Mouse (Mus musculus) hindbrain, embryonic 12.5 days (tissue): ENCODE results near the gene Slc39a2. TPM values are rescaled to one million over a fixed set of nuclear protein-coding genes. Genes with fewer than 3 reads are reported as not detected.

Source experiments
- ATAC-seq: fragments of 200-750 bp; cut with Nextera tagmentation; 2 replicates; pipeline ENCODE4 v1.8.0; 2017; ENCODE audit warnings: moderate TSS enrichment; ENCODE audit not compliant: low FRiP score
- H3K27ac ChIP-seq: fragments of 300-500 bp; sonication (generic); 2 replicates; pipeline ENCODE4 v1.5.1; 2016; ENCODE audit warnings: mild to moderate bottlenecking
- H3K27me3 ChIP-seq: fragments of 300-500 bp; sonication (generic); 2 replicates; pipeline ENCODE4 v1.6.1; 2016; ENCODE audit warnings: mild to moderate bottlenecking
- H3K36me3 ChIP-seq: fragments of 300-500 bp; sonication (generic); 2 replicates; pipeline ENCODE4 v1.6.1; 2016; ENCODE audit warnings: mild to moderate bottlenecking
- H3K4me1 ChIP-seq: fragments of 300-500 bp; sonication (generic); 2 replicates; pipeline ENCODE4 v1.6.1; 2016
- H3K4me2 ChIP-seq: fragments of 300-500 bp; sonication (generic); replicated peaks from 2 replicates; pipeline ENCODE4 v1.6.1; 2016; ENCODE audit warnings: mild to moderate bottlenecking
- H3K4me3 ChIP-seq: fragments of 300-500 bp; sonication (generic); 2 replicates; pipeline ENCODE4 v1.5.1; 2016; ENCODE audit warnings: mild to moderate bottlenecking
- H3K9ac ChIP-seq: fragments of 300-500 bp; sonication (generic); 2 replicates; pipeline ENCODE4 v1.6.1; 2016; ENCODE audit warnings: mild to moderate bottlenecking, moderate library complexity
- H3K9me3 ChIP-seq: fragments of 300-500 bp; sonication (generic); replicated peaks from 2 replicates; pipeline ENCODE4 v1.6.1; 2016; ENCODE audit warnings: mild to moderate bottlenecking
- WGBS: fragments of 180-500 bp; shearing (Covaris S2); methylation state at CpG from one replicate; pipeline ENCODE4 v1.1.7; 2016; 5-methylcytosine and 5-hydroxymethylcytosine counted together
- polyA plus RNA-seq: library from polyadenylated mRNA; unstranded; fragments of >200 nt; fragmentation: Nextera tagmentation; extraction: Ambion mirVana; gene quantifications from 2 replicates; pipeline ENCODE4 v1.2.1, GENCODE M21; 2016

Slc39a2 gene
- polyA plus RNA-seq, 1 experiment from 2014 or later: 1.4 TPM

DNA sequence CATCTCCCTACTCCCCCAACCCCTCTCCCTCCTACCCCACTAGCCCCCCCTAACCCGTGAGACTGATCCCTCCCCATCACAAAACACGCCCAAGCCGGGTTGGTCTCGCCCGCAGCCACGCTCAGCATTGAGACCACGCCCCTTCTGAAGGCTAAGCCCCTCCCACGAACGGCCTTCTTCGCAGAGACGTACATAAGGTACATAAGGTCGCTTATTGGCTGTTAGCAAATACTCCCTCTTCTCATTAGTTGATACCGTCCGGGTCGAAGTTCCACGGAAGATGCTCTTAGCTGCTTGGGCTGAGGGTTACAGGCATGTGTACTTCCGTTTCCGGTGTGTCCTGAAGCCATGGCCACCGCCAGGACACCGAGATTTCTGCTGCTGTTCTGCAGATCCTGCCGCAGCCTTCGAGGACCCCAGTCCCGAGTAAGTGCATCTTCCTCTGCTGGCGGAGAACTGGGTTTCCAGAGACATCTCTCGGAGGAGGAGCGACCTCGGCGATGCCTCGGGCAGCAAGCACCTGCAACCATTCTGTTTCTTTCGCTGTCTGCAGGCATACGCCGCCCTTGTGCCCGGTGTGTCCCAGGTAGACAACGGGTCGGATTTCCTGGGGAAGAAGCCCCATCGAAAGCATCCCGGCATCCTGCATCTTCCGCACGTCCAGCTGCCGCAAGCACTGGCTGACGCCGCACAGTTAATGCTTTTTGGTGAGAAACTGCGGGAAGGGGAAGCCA is 7.9 kb upstream of the Slc39a2 start, which contains the start of gene Mettl17:
TSS of gene Mettl17 (plus strand) at position 245 of the 734 bp plus-strand sequence.
- Histone ChIP-seq H3K4me3 (peak within 1 kb of the TSS; percentile 61), H3K27me3 (no peaks in the 10 kb centered on the region), H3K9me3 (no peaks in the 10 kb centered on the region), H3K27ac (peak within 1 kb of the TSS; percentile 85), H3K4me1 (peaks cover 15% of the 10 kb centered on the region), H3K4me2 (peak within 1 kb of the TSS; percentile 82), H3K9ac (peak within 1 kb of the TSS; percentile 74), H3K36me3 (peaks cover 33% of the 10 kb centered on the region)
- whole genome bisulfite sequencing: under 1% methylated on average over 43 of the region's 43 CpGs
- peak; percentile 99 for ATAC-seq

DNA sequence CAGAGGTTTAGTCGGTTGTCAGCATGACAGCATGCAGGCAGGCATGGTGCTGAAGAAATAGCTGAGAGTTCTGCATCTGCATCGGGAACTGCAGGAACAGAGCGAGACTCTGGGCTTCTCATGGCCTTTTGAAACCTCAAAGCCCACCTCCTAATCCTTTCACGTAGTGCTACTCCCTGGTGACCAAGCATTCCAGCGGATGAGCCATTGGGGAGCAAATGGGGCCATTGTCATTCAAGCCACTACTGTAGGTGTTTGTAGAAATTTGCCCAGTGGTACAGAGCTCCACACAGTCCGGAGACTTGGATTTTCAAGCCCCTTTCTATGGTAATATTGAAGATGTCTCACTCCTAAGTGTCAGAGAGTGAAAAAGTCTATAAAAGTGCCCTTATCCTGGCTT is 6.6 kb upstream of the Slc39a2 start:
- no peak for ATAC-seq
- no peaks in the 10 kb centered on the region for H3K9me3 ChIP-seq
- WGBS: 60% methylated on average over 6 of the region's 6 CpGs
- H3K4me1 ChIP-seq: peaks cover 15% of the 10 kb centered on the region
- no peaks in the 10 kb centered on the region for H3K27me3 ChIP-seq
- peak overlapping the region; percentile 61 for H3K4me3 ChIP-seq
- H3K9ac ChIP-seq: no peak overlapping the region
- H3K27ac ChIP-seq: no peak overlapping the region
- peaks cover 46% of the 10 kb centered on the region for H3K36me3 ChIP-seq
- peak overlapping the region; percentile 82 for H3K4me2 ChIP-seq

DNA sequence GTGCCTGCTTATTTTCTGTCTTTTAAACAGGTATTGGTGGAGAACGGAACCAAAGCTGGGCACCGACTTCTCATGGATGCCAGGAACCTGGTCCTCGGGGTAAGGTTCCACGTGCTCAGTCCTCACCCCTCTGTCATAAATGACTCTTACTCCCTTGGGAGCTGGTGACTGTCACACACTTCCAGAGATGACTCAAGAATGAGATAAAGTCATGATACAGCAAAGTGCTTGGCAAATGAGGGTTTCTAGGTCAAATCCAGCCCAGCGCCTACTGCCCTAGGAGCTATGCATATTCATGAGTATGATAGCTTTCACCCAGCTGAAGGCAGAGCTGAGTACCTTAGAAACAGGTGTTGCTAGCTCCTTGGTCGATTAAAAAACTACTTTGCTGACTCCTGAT is 2.9 kb upstream of the Slc39a2 start:
- Histone ChIP-seq H3K4me3 (no peak overlapping the region), H3K4me1 (peaks cover 15% of the 10 kb centered on the region), H3K4me2 (no peak overlapping the region), H3K27ac (no peak overlapping the region), H3K9ac (no peak overlapping the region), H3K9me3 (no peaks in the 10 kb centered on the region), H3K27me3 (no peaks in the 10 kb centered on the region), H3K36me3 (peaks cover 68% of the 10 kb centered on the region)
- 91% methylated on average over 6 of the region's 6 CpGs for WGBS
- no peak for ATAC-seq

DNA sequence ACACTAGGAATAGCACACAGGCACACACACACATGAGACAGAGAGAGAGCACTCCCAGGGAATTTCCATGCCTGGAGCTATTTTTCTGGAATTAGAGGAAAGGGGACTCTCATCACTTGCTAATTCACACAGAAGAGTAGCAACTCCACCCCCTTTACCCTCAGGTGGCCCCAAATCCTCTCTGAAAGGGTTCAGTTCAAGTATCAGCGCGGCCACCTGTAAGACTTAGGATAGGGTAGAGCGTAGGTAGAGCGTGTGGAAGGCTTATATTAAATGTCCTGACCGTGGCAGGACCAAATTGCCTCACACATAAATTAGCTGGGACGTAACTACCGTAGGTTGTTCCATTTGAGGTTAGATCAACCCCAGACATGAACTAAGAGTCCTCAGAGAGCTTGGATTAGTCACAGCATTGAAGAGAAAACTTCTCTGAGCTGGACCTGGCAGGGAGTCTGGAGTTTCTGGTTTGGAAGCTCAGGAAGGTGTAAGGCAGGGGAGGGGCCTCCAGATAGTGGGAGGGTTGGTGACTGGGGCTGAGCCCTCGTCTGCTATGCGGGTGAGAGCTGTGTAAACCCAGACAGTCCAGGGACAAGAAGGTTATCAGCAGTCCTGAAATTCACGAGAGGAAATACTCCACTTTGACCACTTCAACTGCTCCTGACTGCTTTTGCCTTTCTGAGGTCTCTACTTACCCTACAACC is 555 bp downstream of the Slc39a2 start:
- no peak overlapping the region for H3K27ac ChIP-seq
- H3K4me2 ChIP-seq: no peak overlapping the region
- H3K4me3 ChIP-seq: no peak overlapping the region
- H3K27me3 ChIP-seq: no peaks in the 10 kb centered on the region
- no peaks in the 10 kb centered on the region for H3K9me3 ChIP-seq
- H3K4me1 ChIP-seq: no peaks in the 10 kb centered on the region
- 0 out of 2 replicates have a peak, but pooled peaks have one; percentile 29 for ATAC-seq
- WGBS: 35% methylated on average over 10 of the region's 10 CpGs
- no peak overlapping the region for H3K9ac ChIP-seq
- peaks cover 54% of the 10 kb centered on the region for H3K36me3 ChIP-seq

DNA sequence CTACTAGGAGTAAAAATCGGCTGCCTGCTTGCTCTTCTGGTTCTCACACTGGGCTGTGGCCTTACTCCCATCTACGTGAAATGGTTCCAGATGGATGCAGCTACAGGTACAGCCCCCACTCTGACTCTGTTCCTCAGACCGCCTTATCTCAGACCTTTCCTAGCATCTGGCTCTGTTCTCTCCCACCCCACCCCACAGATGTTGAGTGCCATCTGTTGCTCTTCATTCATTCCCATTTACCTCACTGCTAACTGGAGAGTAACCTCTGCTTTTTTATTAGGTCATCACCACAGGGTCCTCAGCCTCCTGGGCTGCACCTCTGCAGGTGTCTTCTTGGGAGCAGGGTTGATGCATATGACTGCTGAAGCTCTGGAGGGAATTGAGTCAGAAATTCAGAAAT is 1.1 kb downstream of the Slc39a2 start:
- 60% methylated on average over 3 of the region's 3 CpGs for WGBS
- Histone ChIP-seq H3K9me3 (no peaks in the 10 kb centered on the region), H3K27me3 (no peaks in the 10 kb centered on the region), H3K4me3 (no peak overlapping the region), H3K9ac (no peak overlapping the region), H3K36me3 (peaks cover 48% of the 10 kb centered on the region), H3K4me2 (no peak overlapping the region), H3K27ac (no peak overlapping the region), H3K4me1 (no peaks in the 10 kb centered on the region)
- no peak for ATAC-seq

DNA sequence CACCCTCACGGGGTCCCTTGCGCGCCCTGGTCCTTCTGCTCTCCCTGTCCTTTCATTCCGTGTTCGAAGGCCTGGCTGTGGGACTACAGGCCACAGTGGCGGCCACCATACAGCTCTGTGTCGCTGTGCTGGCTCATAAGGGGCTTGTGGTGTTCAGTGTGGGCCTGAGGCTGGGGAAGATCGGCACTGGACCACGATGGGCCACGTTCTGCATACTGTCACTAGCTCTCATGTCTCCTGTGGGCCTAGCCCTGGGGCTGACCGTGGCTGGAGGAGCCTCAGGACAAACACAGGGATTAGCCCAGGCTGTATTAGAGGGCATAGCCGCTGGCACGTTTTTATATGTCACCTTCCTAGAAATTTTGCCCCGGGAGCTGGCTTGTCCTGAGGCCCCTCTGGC is 2.4 kb downstream of the Slc39a2 start:
- no peak overlapping the region for H3K4me3 ChIP-seq
- H3K36me3 ChIP-seq: peaks cover 36% of the 10 kb centered on the region
- 88% methylated on average over 14 of the region's 14 CpGs for WGBS
- no peaks in the 10 kb centered on the region for H3K4me1 ChIP-seq
- no peaks in the 10 kb centered on the region for H3K27me3 ChIP-seq
- no peak overlapping the region for H3K27ac ChIP-seq
- no peak overlapping the region for H3K4me2 ChIP-seq
- ATAC-seq: no peak
- no peaks in the 10 kb centered on the region for H3K9me3 ChIP-seq
- no peak overlapping the region for H3K9ac ChIP-seq

DNA sequence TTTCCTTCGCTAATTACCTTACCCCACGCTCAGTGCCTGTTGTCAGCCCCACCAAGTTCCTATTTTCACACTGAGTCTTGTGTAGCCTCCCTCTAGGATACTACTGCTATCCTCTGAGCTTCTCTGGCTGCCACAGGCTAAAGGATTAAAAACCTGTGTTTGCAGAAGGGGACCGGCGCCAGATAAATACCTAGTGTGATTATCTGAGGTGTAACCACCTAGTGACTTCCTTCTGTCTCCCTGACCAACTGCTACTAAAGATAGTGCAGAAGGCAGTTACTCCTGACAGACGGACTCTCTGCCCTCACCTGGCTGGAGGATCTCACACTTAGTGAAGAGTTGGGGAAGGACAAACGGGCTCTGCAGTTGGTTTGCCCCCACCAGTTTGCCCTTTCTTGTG is 3.3 kb downstream of the Slc39a2 start:
- no peak for ATAC-seq
- WGBS: 85% methylated on average over 6 of the region's 6 CpGs
- H3K9me3 ChIP-seq: no peaks in the 10 kb centered on the region

DNA sequence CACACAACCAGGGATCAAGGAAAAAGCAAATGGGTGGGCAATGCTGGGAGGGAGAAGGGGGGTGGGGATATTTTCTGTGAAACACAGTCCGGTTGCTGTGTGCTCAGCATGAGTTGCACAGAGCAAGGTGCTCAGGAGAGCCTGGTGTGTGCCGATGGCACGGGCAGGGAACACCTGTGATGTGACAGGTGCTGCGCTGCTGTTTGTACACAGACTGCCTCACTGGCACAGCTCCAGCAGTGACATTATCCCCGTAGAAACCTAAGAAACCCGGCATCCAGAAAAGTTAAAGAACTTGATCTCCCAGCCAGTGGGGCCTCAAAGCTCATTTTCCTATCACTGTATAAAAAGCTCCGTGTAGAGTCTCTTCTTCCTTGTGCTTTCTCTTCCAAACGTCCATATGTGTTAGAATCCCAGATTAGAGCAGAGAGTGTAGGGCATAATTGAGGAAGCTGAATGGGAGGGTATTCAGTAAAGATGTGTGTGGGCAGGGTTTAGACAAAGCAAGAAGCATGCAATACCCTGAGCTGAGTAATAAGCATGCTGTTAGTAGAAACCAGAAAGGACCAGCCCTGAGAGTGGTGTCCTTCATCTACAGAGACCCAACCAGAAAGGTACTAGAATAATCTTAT is 4.0 kb downstream of the Slc39a2 start:
- no peak overlapping the region for H3K4me3 ChIP-seq
- no peak for ATAC-seq
- H3K9me3 ChIP-seq: no peaks in the 10 kb centered on the region
- H3K9ac ChIP-seq: no peak overlapping the region
- 88% methylated on average over 8 of the region's 8 CpGs for WGBS
- peaks cover 20% of the 10 kb centered on the region for H3K36me3 ChIP-seq
- no peaks in the 10 kb centered on the region for H3K27me3 ChIP-seq
- no peaks in the 10 kb centered on the region for H3K4me1 ChIP-seq
- H3K27ac ChIP-seq: no peak overlapping the region
- no peak overlapping the region for H3K4me2 ChIP-seq

More for the DNA sequence above, 3.3 kb downstream of the Slc39a2 start:
- Histone ChIP-seq H3K4me1 (no peaks in the 10 kb centered on the region), H3K36me3 (peaks cover 26% of the 10 kb centered on the region), H3K9ac (no peak overlapping the region), H3K27me3 (no peaks in the 10 kb centered on the region), H3K4me2 (no peak overlapping the region), H3K27ac (no peak overlapping the region), H3K4me3 (no peak overlapping the region)

DNA sequence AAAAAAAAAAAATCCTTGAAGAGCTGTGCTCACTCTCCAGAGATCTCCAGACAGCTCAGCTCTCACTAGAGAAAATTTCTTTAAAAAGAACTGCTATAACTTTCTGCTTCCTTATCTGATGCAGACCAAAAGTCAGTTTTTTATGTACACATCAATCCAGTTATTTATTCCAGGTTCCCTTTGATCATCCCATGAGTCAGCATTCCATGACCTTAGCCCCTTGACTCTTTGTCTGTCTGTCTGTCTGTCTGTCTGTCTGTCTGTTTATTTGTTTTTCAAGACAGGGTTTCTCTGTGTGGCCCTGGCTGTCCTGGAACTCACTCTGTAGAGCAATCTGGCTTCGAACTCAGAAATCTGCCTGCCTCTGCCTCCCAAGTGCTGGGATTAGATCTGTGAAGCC is 6.7 kb downstream of the Slc39a2 start:
- no peaks in the 10 kb centered on the region for H3K4me1 ChIP-seq
- H3K4me2 ChIP-seq: no peak overlapping the region
- no peak overlapping the region for H3K9ac ChIP-seq
- H3K27ac ChIP-seq: no peak overlapping the region
- WGBS: 97% methylated on average over 1 of the region's 1 CpGs
- H3K9me3 ChIP-seq: no peaks in the 10 kb centered on the region
- ATAC-seq: no peak
- H3K4me3 ChIP-seq: no peak overlapping the region
- H3K27me3 ChIP-seq: no peaks in the 10 kb centered on the region
- H3K36me3 ChIP-seq: peaks cover 7% of the 10 kb centered on the region; the same call in 1 of the 2 replicates

DNA sequence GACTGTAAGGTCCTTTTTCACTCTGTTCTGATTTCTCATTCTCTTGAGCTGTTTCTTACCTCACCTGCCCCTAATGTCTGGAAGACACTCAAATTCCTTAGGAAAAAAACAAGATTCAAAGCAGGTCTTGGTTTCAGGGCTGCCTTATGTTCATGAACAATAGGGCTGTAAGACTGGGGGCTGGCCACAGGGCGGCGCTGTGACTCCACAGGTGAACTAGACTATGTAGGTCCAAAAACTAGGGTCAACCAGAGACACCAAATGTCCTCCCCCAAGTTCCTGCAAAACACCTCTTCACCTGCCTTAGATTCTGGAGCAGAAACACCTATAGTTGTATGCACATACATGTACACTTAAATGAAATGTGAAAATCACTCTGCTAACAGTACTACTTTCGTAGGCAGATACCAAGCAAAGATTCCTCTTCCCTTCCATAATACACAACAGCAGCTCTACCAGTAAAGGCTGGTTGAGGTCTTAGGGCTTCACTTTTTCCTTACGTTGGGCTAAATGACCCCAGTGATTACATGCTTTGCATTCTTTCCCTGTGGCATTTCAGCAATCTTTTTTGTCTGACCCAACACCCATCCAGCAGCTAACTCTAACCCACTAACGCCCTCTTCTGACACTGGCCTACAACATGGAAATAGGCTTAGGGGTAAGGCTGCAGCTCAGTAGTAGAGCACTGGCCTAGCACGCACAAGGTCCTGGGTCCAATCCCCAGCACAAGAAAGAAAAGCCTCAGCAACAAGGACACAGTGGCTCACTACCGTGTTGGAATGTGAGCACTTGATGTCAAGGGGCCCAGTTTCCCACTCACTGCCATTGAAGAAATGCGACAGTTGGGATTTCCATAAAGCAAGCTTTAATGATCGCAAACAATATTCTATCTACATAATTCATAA is 10.4 kb downstream of the Slc39a2 start:
- Histone ChIP-seq H3K36me3 (no peaks in the 10 kb centered on the region), H3K4me2 (no peak overlapping the region), H3K4me3 (no peak overlapping the region), H3K27ac (no peak overlapping the region), H3K4me1 (no peaks in the 10 kb centered on the region), H3K9me3 (no peaks in the 10 kb centered on the region), H3K9ac (no peak overlapping the region), H3K27me3 (no peaks in the 10 kb centered on the region)
- ATAC-seq: peak; percentile 78
- WGBS: 64% methylated on average over 9 of the region's 9 CpGs

DNA sequence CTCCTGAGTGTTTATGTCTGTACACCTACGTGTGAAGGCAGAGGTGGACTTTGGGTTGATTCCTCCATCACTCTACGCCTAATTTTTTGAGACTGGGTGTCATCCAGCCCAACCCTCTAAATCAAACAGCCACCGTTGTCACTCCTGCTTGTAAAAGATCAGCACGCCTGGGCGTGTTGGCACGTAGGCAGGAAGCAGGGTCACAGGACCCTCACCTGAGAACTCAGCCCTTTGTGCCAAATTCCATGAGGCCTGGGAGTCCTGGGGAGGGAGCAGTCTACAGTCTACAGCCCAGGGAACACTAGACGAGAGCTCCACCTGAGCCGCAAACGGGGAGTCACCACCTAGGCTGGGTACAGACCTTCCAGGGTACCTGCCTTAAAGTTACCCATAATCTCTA is 11.1 kb downstream of the Slc39a2 start:
- no peak overlapping the region for H3K4me2 ChIP-seq
- no peak overlapping the region for H3K9ac ChIP-seq
- H3K9me3 ChIP-seq: no peaks in the 10 kb centered on the region
- WGBS: 90% methylated on average over 9 of the region's 9 CpGs
- H3K36me3 ChIP-seq: no peaks in the 10 kb centered on the region
- no peak overlapping the region for H3K27ac ChIP-seq
- no peak overlapping the region for H3K4me3 ChIP-seq
- H3K27me3 ChIP-seq: no peaks in the 10 kb centered on the region
- no peak; the same call in 1 of the 2 replicates for ATAC-seq
- no peaks in the 10 kb centered on the region for H3K4me1 ChIP-seq

DNA sequence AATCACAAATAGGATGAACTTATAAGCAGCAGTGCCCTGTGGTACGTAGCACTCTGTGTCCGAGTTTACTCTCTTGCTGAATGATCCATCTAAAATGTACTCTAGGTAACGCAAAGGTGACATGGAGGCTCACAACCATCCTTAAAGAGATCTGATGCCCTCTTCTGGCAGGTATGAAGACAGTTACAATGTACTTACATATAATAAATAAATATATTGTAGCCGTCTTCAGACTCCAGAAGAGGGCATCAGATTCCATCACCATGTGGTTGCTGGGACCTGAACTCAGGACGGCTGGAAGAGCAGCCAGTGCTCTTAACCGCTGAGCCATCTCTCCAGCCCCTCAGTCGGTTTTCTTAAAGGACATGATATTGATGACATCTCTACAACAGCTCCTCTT is 12.0 kb downstream of the Slc39a2 start:
- 69% methylated on average over 7 of the region's 7 CpGs for WGBS
- Histone ChIP-seq H3K4me3 (no peak overlapping the region), H3K4me1 (no peaks in the 10 kb centered on the region), H3K4me2 (no peak overlapping the region), H3K9ac (no peak overlapping the region), H3K27me3 (no peaks in the 10 kb centered on the region), H3K27ac (no peak overlapping the region), H3K9me3 (no peaks in the 10 kb centered on the region), H3K36me3 (no peaks in the 10 kb centered on the region)
- ATAC-seq: no peak
